Mouse (Mus musculus): ENCODE results near the gene Klhdc7a. TPM values are rescaled to one million over a fixed set of nuclear protein-coding genes. Genes with fewer than 3 reads are reported as not detected.

Klhdc7a gene
- polyA plus RNA-seq (2015; fragmentation: Illumina TruSeq; extraction: RNeasy Lipid Tissue Mini Kit (QIAGEN cat#74804); ENCODE audit: low read depth, low replicate concordance): 6.7 TPM

GRCm38 (mm10) chr4:139967922-139968321 is at the start of gene Klhdc7a:
Gene Klhdc7a (minus strand): TSS chr4:139968026.

Other genes with a start within 250 kb of the Klhdc7a start
- 0.92 TPM for gene Pax7, start 134.5 kb downstream of the Klhdc7a start, polyA plus RNA-seq (2015; fragmentation: Illumina TruSeq; extraction: RNeasy Lipid Tissue Mini Kit (QIAGEN cat#74804); ENCODE audit: low read depth, low replicate concordance)